ENCODE assay signal across 20 mouse cellular contexts in the genomic region with DNA sequence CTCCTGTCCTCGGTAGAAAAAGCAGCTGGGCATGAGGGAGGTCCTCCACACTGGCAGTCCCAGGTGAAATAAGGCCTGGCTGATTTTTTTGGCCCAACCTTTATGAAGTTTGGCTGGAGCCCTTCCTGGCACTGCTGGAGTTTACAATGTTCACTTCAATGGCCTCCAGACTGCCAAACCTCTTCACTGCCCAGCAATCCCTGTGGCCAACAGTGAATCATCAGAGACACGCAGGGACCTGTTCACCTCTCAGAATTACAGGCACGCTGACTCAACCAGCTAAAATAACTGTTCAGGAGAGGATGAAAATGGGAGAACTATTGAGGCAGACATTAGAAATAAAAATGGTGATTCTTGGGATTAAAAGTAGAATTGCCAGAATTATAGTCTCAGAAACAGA.
DNase-seq lines count a peak whose midpoint lies in the region; TF ChIP-seq lines count a peak whose summit lies in the region.
"Had no signal": no experiment of that assay in that cellular context is flagged by ENCODE, and none has a peak within 500 bp of the region (broad histone marks: within the 10 kb centered on the region; RNA-seq: fewer than 3 reads in every experiment).

No protein-coding gene starts in this region.

- H3K27ac ChIP-seq in cerebellum, adult 2 months (ENCODE audit: insufficient read depth, low read length) = no peak overlapping the region
- H3K27ac ChIP-seq: embryonic facial prominence, embryonic 13.5 days; forebrain, embryonic 10.5 days; heart, embryonic 10.5 days; hindbrain, embryonic 13.5 days; intestine, embryonic 15.5 days; liver, embryonic 14.5 days; midbrain, embryonic 15.5 days had no signal

- H3K27me3 ChIP-seq in cerebellum, adult 2 months (ENCODE audit: control insufficient read depth, insufficient read depth, low read length) = no peaks in the 10 kb centered on the region
- H3K27me3 ChIP-seq: embryonic facial prominence, embryonic 13.5 days; hindbrain, embryonic 13.5 days; intestine, embryonic 15.5 days; midbrain, embryonic 15.5 days had no signal

- TF ChIP-seq POLR2A in cerebellum, adult 2 months (IDR thresholded peaks at IDR 0.05; ENCODE audit: borderline replicate concordance, insufficient read depth, low read length) = no peak

- TF ChIP-seq CTCF in cerebellum, adult 2 months (IDR thresholded peaks at IDR 0.05; ENCODE audit: borderline replicate concordance, insufficient read depth, low read depth, low read length) = no peak

- H3K4me3 ChIP-seq in cerebellum, adult 2 months (replicated peaks; ENCODE audit: insufficient read depth, low read depth, low read length) = no peak overlapping the region
- H3K4me3 ChIP-seq: embryonic facial prominence, embryonic 13.5 days; forebrain, embryonic 10.5 days; heart, embryonic 10.5 days; hindbrain, embryonic 13.5 days; intestine, embryonic 15.5 days; midbrain, embryonic 15.5 days had no signal

- peaks cover 6% of the 10 kb centered on the region for H3K4me1 ChIP-seq in cerebellum, adult 2 months (ENCODE audit: control insufficient read depth, insufficient read depth, low read length)
- H3K4me1 ChIP-seq: forebrain, embryonic 10.5 days; heart, embryonic 10.5 days; hindbrain, embryonic 13.5 days; intestine, embryonic 15.5 days; midbrain, embryonic 15.5 days had no signal

- 16% methylated on average over 3 of the region's 3 CpGs for WGBS in cerebellum, adult 2 months

- peak; percentile 6 for DNase-seq in gastrocnemius, adult 18-20 months (ENCODE audit: low spot score)
- DNase-seq in gastrocnemius, adult 8-10 months (ENCODE audit: low spot score in 2 of 2) = no peak
- peak; percentile 84 for DNase-seq in NIH3T3 (ENCODE audit: low read depth)
- peak; percentile 24 to 66 for DNase-seq in cerebellum, adult 2 months
- DNase-seq in fat pad, adult 2 months (ENCODE audit: extremely low read depth, low read depth, low spot score) = peak; percentile 73
- DNase-seq in kidney, adult 11 months = no peak
- no peak for DNase-seq in ovary, adult 18-20 months (ENCODE audit: low spot score)
- no peak for DNase-seq in right cerebral cortex, postnatal 10 days (ENCODE audit: low spot score in 2 of 2)
- DNase-seq: gastrocnemius, postnatal 25 days; heart, postnatal 14 days; layer of hippocampus, postnatal 36 days; right cerebral cortex, postnatal 25 days; thymus, postnatal 36 days had no signal

Comparison
In these comparisons a context has a peak if more than half of its experiments do, and no peak if none do; other contexts are left out.
1. DNase-seq: peak in gastrocnemius, adult 18-20 months (single experiment), NIH3T3 (single experiment), cerebellum, adult 2 months (2 of 2) and fat pad, adult 2 months (single experiment); none in gastrocnemius, adult 8-10 months (0 of 2), kidney, adult 11 months (single experiment), ovary, adult 18-20 months (single experiment) and right cerebral cortex, postnatal 10 days (0 of 2).